Mouse (Mus musculus) thymus, adult 2 months (tissue): ENCODE results near the gene Tubg1.

Experiments used
- CTCF ChIP-seq: fragments of 200-500 bp; IDR thresholded peaks from 2 replicates; pipeline ENCODE4 v1.5.1; 2012; ENCODE audit warnings: mild to moderate bottlenecking, control low read depth, low read length, moderate library complexity, borderline replicate concordance; ENCODE audit not compliant: control insufficient read depth, poor library complexity, insufficient read depth; ENCODE audit errors: extremely low read depth
- POLR2A ChIP-seq: fragments of 200-500 bp; IDR thresholded peaks from 2 replicates; pipeline ENCODE4 v1.6.1; 2012; ENCODE audit warnings: mild to moderate bottlenecking, low read length, control low read depth, moderate library complexity; ENCODE audit not compliant: control insufficient read depth, poor library complexity, insufficient read depth; ENCODE audit errors: extremely low read depth

DNA sequence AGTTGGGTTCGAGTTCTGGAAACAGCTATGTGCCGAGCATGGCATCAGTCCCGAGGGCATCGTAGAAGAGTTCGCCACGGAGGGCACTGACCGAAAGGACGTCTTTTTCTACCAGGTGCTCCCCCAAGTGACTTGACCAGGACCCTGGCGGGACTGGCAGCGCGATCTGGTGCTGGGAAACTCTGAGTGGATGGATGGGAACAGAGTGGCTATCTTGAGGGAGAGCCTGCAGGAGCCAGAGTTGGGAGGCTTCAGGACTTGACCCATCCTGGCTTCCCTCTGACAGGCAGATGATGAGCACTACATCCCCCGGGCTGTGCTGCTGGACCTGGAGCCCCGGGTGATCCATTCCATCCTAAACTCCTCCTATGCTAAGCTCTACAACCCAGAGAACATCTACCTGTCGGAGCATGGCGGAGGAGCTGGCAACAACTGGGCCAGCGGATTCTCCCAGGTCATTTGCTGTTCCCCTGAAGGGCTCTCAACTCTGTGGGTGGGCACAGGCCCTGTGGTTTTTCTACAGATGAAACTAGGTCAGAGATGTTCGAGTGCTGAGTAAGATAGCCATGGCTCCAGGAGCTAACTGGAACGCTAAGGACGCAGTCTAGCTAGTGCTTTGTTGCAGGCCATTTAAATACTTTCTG is 929 bp downstream of the Tubg1 start:
- TF ChIP-seq CTCF (no peak), POLR2A (no peak)
